Mouse (Mus musculus) liver, adult 2 months (tissue): ENCODE data around the gene Mafg. TPM values are rescaled to one million over a fixed set of nuclear protein-coding genes. Genes with fewer than 3 reads are reported as not detected.

ENCODE experiments used
- DNase-seq: peaks from one replicate; pipeline ENCODE4 v3.0.0-alpha.2; 2011; ENCODE audit warnings: low read depth, low spot score; ENCODE audit errors: extremely low read depth
- H3K27ac ChIP-seq: fragments of 200-500 bp; replicated peaks from 2 replicates; pipeline ENCODE4 v1.5.1; 2012; ENCODE audit warnings: low read depth, mild to moderate bottlenecking, control low read depth, inconsistent platforms, low read length; ENCODE audit not compliant: insufficient read depth
- H3K27me3 ChIP-seq: fragments of 200-500 bp; 2 replicates; pipeline ENCODE4 v1.6.1; 2012; ENCODE audit warnings: mild to moderate bottlenecking, moderate library complexity, low read length, inconsistent platforms; ENCODE audit not compliant: control insufficient read depth, insufficient read depth
- H3K36me3 ChIP-seq: fragments of 200-500 bp; 2 replicates; pipeline ENCODE4 v1.6.1; 2012; ENCODE audit warnings: low read length, inconsistent platforms; ENCODE audit not compliant: control insufficient read depth, insufficient read depth
- H3K4me1 ChIP-seq: fragments of 200-500 bp; 2 replicates; pipeline ENCODE4 v1.6.1; 2011; ENCODE audit warnings: low read length; ENCODE audit not compliant: control insufficient read depth, insufficient read depth
- H3K4me3 ChIP-seq: fragments of 200-500 bp; 2 replicates; pipeline ENCODE4 v1.5.1; 2011; ENCODE audit warnings: low read depth, mild to moderate bottlenecking, control low read depth, low read length, moderate library complexity; ENCODE audit not compliant: insufficient read depth
- H3K79me2 ChIP-seq: fragments of 200-500 bp; 2 replicates; pipeline ENCODE4 v1.6.1; 2012; ENCODE audit warnings: inconsistent platforms, mild to moderate bottlenecking, low read length, moderate library complexity; ENCODE audit not compliant: control insufficient read depth, insufficient read depth
- H3K9ac ChIP-seq: fragments of 200-500 bp; 2 replicates; pipeline ENCODE4 v1.6.1; 2012; ENCODE audit warnings: low read depth, mild to moderate bottlenecking, control low read depth, inconsistent platforms, low read length
- CTCF ChIP-seq: fragments of 200-500 bp; IDR thresholded peaks from 2 replicates; pipeline ENCODE4 v1.5.1; 2011; ENCODE audit warnings: low read depth, low read length, control low read depth
- POLR2A ChIP-seq: fragments of 200-500 bp; IDR thresholded peaks from 2 replicates; pipeline ENCODE4 v1.6.1; 2011; ENCODE audit warnings: low read length, control low read depth; ENCODE audit not compliant: insufficient read depth; ENCODE audit errors: extremely low read depth
- WGBS: fragments of 180-500 bp; shearing (Covaris S2); methylation state at CpG from one replicate; pipeline ENCODE4 v1.1.7; 2018; 5-methylcytosine and 5-hydroxymethylcytosine counted together
- polyA plus RNA-seq: library from polyadenylated mRNA; depleted of rRNA; stranded (reverse); fragments of >200 nt; gene quantifications from 2 replicates; pipeline ENCODE4 v1.2.3, GENCODE M21; 2012
- total RNA-seq: library from RNA; depleted of rRNA; stranded (reverse); fragments of >200 nt; gene quantifications from 2 replicates; pipeline ENCODE4 v1.2.3, GENCODE M21; 2014

Mafg gene
- total and polyA plus RNA-seq, 2 experiments = 41.9 to 60.5 TPM

- Histone ChIP-seq H3K9ac (peak overlapping the region; percentile 100), H3K4me1 (peaks cover 24% of the 10 kb centered on the region), H3K36me3 (peaks cover 36% of the 10 kb centered on the region), H3K4me3 (peak overlapping the region; percentile 99), H3K27me3 (no peaks in the 10 kb centered on the region), H3K27ac (peak overlapping the region; percentile 100), H3K79me2 (peaks cover 21% of the 10 kb centered on the region)
- peak; percentile 95 for DNase-seq
- 0 out of 2 replicates have a peak, but pooled peaks have one; percentile 38 for TF ChIP-seq POLR2A
- no peak for TF ChIP-seq CTCF
- 24% methylated on average over 4 of the region's 4 CpGs for WGBS
These were observed 16.6 kb downstream of the Mafg start for GRCm38 (mm10) chr11:120616617-120617294.

GRCm38 (mm10) chr11:120615606-120616203 is 17.7 kb downstream of the Mafg start:
- Histone ChIP-seq H3K4me3 (peak overlapping the region; percentile 99), H3K36me3 (peaks cover 41% of the 10 kb centered on the region), H3K27ac (peak overlapping the region; percentile 100), H3K9ac (peak overlapping the region; percentile 55), H3K79me2 (peaks cover 21% of the 10 kb centered on the region), H3K4me1 (peaks cover 24% of the 10 kb centered on the region), H3K27me3 (no peaks in the 10 kb centered on the region)
- WGBS = 31% methylated on average over 11 of the region's 11 CpGs
- TF ChIP-seq CTCF = no peak
- TF ChIP-seq POLR2A = no peak
- peak; percentile 45 for DNase-seq

- Histone ChIP-seq H3K4me1 (peaks cover 24% of the 10 kb centered on the region), H3K36me3 (peaks cover 41% of the 10 kb centered on the region), H3K27me3 (no peaks in the 10 kb centered on the region), H3K27ac (peak overlapping the region; percentile 100), H3K79me2 (peaks cover 21% of the 10 kb centered on the region), H3K4me3 (peak overlapping the region; percentile 99; the same call in 1 of the 2 replicates), H3K9ac (peak overlapping the region; percentile 55)
- DNase-seq = peak; percentile 22
- WGBS = 69% methylated on average over 6 of the region's 6 CpGs
- TF ChIP-seq POLR2A (no peak), CTCF (no peak)
These were observed 18.2 kb downstream of the Mafg start for GRCm38 (mm10) chr11:120615167-120615566.

- Histone ChIP-seq H3K9ac (peak overlapping the region; percentile 49; the same call in 1 of the 2 replicates), H3K79me2 (peaks cover 21% of the 10 kb centered on the region), H3K27ac (peak overlapping the region; percentile 45), H3K36me3 (peaks cover 40% of the 10 kb centered on the region), H3K4me3 (no peak overlapping the region), H3K27me3 (no peaks in the 10 kb centered on the region), H3K4me1 (peaks cover 26% of the 10 kb centered on the region)
- 67% methylated on average over 8 of the region's 8 CpGs for WGBS
- TF ChIP-seq CTCF (no peak), POLR2A (no peak)
- no peak for DNase-seq
These were observed 19.4 kb downstream of the Mafg start for GRCm38 (mm10) chr11:120613976-120614375.

- Histone ChIP-seq H3K79me2 (peaks cover 21% of the 10 kb centered on the region), H3K4me3 (no peak overlapping the region), H3K36me3 (peaks cover 37% of the 10 kb centered on the region), H3K4me1 (peaks cover 26% of the 10 kb centered on the region), H3K27ac (no peak overlapping the region), H3K27me3 (no peaks in the 10 kb centered on the region), H3K9ac (peak overlapping the region; percentile 5; the same call in 1 of the 2 replicates)
- TF ChIP-seq CTCF (no peak), POLR2A (no peak)
- no peak for DNase-seq
- 62% methylated on average over 10 of the region's 10 CpGs for WGBS
These were observed 19.9 kb downstream of the Mafg start for GRCm38 (mm10) chr11:120613481-120613972.
